ENCODE assay signal across 13 mouse cellular contexts in the genomic region with DNA sequence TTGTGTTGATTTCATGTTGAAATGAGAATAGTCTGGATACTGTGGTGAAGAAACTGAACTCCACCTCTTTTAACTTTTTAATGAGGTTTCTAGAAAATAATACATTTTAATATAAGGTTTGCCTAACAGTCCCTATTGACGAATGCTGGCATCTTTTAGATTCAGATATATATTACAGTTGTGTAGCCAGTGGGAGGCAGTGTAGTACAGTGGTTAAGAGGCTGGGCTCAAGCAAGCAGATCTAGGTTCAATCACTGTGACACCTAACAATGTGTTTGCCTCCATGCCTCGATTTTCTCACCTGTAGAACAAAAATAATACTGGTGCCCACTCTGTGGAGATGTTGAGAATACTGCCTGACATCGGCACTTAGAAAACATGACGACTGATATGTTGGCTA. TPM values are rescaled to one million over a fixed set of nuclear protein-coding genes. Genes with fewer than 3 reads are reported as not detected.
DNase-seq lines count a peak whose midpoint lies in the region; ATAC-seq and TF ChIP-seq lines count a peak whose summit lies in the region.
"Had no signal": no experiment of that assay in that cellular context is flagged by ENCODE, and none has a peak within 500 bp of the region (broad histone marks: within the 10 kb centered on the region; RNA-seq: fewer than 3 reads in every experiment).

No protein-coding gene starts in this region.

- H3K79me2 ChIP-seq in heart, adult 2 months (replicated peaks; ENCODE audit: control insufficient read depth, insufficient read depth, low read length) = no peaks in the 10 kb centered on the region

- H3K4me3 ChIP-seq in heart, adult 2 months = no peak overlapping the region
- H3K4me3 ChIP-seq in cerebellum, adult 2 months (replicated peaks; ENCODE audit: insufficient read depth, low read depth, low read length) = no peak overlapping the region
- no peak overlapping the region for H3K4me3 ChIP-seq in midbrain, embryonic 11.5 days (ENCODE audit: low read depth, low read length)
- H3K4me3 ChIP-seq: limb, embryonic 13.5 days; stomach, embryonic 15.5 days had no signal

- ATAC-seq in midbrain, embryonic 11.5 days (ENCODE audit: low FRiP score) = no peak

- no peak for TF ChIP-seq EP300 in heart, adult 2 months (IDR thresholded peaks at IDR 0.05; ENCODE audit: insufficient read depth, low read depth, low read length)

- intact Hi-C loops in heart, adult 2 months (cut with DNase I) = loop anchor here (10.0 kb wide), 1 partner anchor 847 kb away; no protein-coding TSS in a partner anchor
- intact Hi-C loops in heart, postnatal 25 days (cut with DNase I) = loop anchor here (5.0 kb wide), 1 partner anchor 849 kb away; no protein-coding TSS in a partner anchor

- no peaks in the 10 kb centered on the region for H3K9me3 ChIP-seq in midbrain, embryonic 11.5 days (ENCODE audit: control insufficient read depth, low read length)
- H3K9me3 ChIP-seq: G1E; limb, embryonic 13.5 days; stomach, embryonic 15.5 days had no signal

- H3K4me1 ChIP-seq in heart, adult 2 months (ENCODE audit: control insufficient read depth, insufficient read depth, low read length) = no peaks in the 10 kb centered on the region
- H3K4me1 ChIP-seq in cerebellum, adult 2 months (ENCODE audit: control insufficient read depth, insufficient read depth, low read length) = no peaks in the 10 kb centered on the region
- 0 out of 2 replicates have a peak, but pooled peaks cover 2% of the 10 kb centered on the region for H3K4me1 ChIP-seq in midbrain, embryonic 11.5 days (ENCODE audit: control insufficient read depth, insufficient read depth, low read length)
- H3K4me1 ChIP-seq: limb, embryonic 13.5 days; stomach, embryonic 15.5 days had no signal

- 52% methylated on average over 4 of the region's 4 CpGs for WGBS in heart, adult 2 months
- 75% methylated on average over 4 of the region's 4 CpGs for whole genome bisulfite sequencing in cerebellum, adult 2 months
- 83% methylated on average over 4 of the region's 4 CpGs for WGBS in midbrain, embryonic 11.5 days

- H3K27ac ChIP-seq in heart, adult 2 months = no peak overlapping the region
- H3K27ac ChIP-seq in cerebellum, adult 2 months (ENCODE audit: insufficient read depth, low read length) = no peak overlapping the region
- no peak overlapping the region for H3K27ac ChIP-seq in midbrain, embryonic 11.5 days (ENCODE audit: low read depth, low read length)
- H3K27ac ChIP-seq: limb, embryonic 13.5 days; stomach, embryonic 15.5 days had no signal

- TF ChIP-seq CTCF in heart, adult 2 months (IDR thresholded peaks at IDR 0.05) = peak; percentile 52
- no peak for TF ChIP-seq CTCF in cerebellum, adult 2 months (IDR thresholded peaks at IDR 0.05; ENCODE audit: borderline replicate concordance, insufficient read depth, low read depth, low read length)

- no peak overlapping the region for H3K9ac ChIP-seq in heart, adult 2 months (ENCODE audit: low read depth, low read length)
- H3K9ac ChIP-seq in midbrain, embryonic 11.5 days (ENCODE audit: low read length) = no peak overlapping the region
- H3K9ac ChIP-seq: limb, embryonic 13.5 days; stomach, embryonic 15.5 days had no signal

- no peaks in the 10 kb centered on the region for H3K36me3 ChIP-seq in heart, adult 2 months (ENCODE audit: control insufficient read depth, insufficient read depth, low read length)
- H3K36me3 ChIP-seq in midbrain, embryonic 11.5 days (ENCODE audit: control insufficient read depth, insufficient read depth, low read length) = no peaks in the 10 kb centered on the region
- H3K36me3 ChIP-seq: G1E; limb, embryonic 13.5 days; stomach, embryonic 15.5 days had no signal

- no peak for DNase-seq in heart, adult 2 months
- no peak for DNase-seq in heart, postnatal 25 days (ENCODE audit: low spot score)
- peak; percentile 21 for DNase-seq in thymus, postnatal 14 days
- DNase-seq in thymus, postnatal 0 days (ENCODE audit: low spot score) = no peak
- DNase-seq in induced T-regulatory cell, adult 2 months (ENCODE audit: low read depth) = peak; percentile 4
- peak; percentile 8 for DNase-seq in yolk sac, embryonic 10.5 days (ENCODE audit: low spot score)
- no peak for DNase-seq in cerebellum, adult 2 months
- no peak for DNase-seq in midbrain, embryonic 11.5 days (ENCODE audit: low spot score, missing footprints)
- DNase-seq: cerebellum, postnatal 25 days; layer of hippocampus, adult 9-11 months had no signal

- TF ChIP-seq POLR2A in heart, adult 2 months (IDR thresholded peaks at IDR 0.05; ENCODE audit: insufficient read depth, low read depth, low read length) = no peak
- no peak for TF ChIP-seq POLR2A in cerebellum, adult 2 months (IDR thresholded peaks at IDR 0.05; ENCODE audit: borderline replicate concordance, insufficient read depth, low read length)

- H3K4me2 ChIP-seq in midbrain, embryonic 11.5 days = no peak overlapping the region
- H3K4me2 ChIP-seq: limb, embryonic 13.5 days; stomach, embryonic 15.5 days had no signal

- H3K27me3 ChIP-seq in heart, adult 2 months (ENCODE audit: control insufficient read depth, insufficient read depth, low read length) = no peaks in the 10 kb centered on the region
- H3K27me3 ChIP-seq in cerebellum, adult 2 months (ENCODE audit: control insufficient read depth, insufficient read depth, low read length) = no peaks in the 10 kb centered on the region
- no peaks in the 10 kb centered on the region for H3K27me3 ChIP-seq in midbrain, embryonic 11.5 days (ENCODE audit: control insufficient read depth, insufficient read depth, low read length)
- H3K27me3 ChIP-seq: limb, embryonic 13.5 days; stomach, embryonic 15.5 days had no signal

RNA-seq across cellular contexts. Expression of gene Pla2r1, which starts 54.9 kb away (rescaled TPM):
- total RNA-seq in heart, adult 2 months (2021) = 1 to 10 TPM; 1.7 to 1.9 TPM
- polyA plus RNA-seq in heart, adult 2 months (2012; rRNA removed) = 1.4 and 2.4 TPM in 2 replicates
- 1 to 10 TPM in 1 of 2 experiments, under 1 TPM in 1; 0.99 to 1.7 TPM for total RNA-seq in heart, postnatal 25 days (2021)
- polyA plus RNA-seq in thymus, postnatal 0 days (2015; fragmentation: Nextera tagmentation; extraction: Ambion mirVana) = 0.18 and 0.23 TPM in 2 replicates
- polyA plus RNA-seq in cerebellum, adult 2 months (2012; rRNA removed) = 0.46 and 0.71 TPM in 2 replicates
- 0.36 and 0.66 TPM in 2 replicates for polyA plus RNA-seq in midbrain, embryonic 11.5 days (2014; fragmentation: Nextera tagmentation; extraction: Ambion mirVana)
- polyA plus RNA-seq: G1E had no signal

Comparison
In these comparisons a context has a peak if more than half of its experiments do, and no peak if none do; other contexts are left out.
1. DNase-seq: peak in thymus, postnatal 14 days (single experiment), induced T-regulatory cell, adult 2 months (single experiment) and yolk sac, embryonic 10.5 days (single experiment); none in heart, adult 2 months (0 of 2), heart, postnatal 25 days (single experiment), thymus, postnatal 0 days (single experiment), cerebellum, adult 2 months (0 of 2) and midbrain, embryonic 11.5 days (single experiment).